Mouse (Mus musculus) cerebral cortex, adult 2 months (tissue): ENCODE measurements around the gene Mitf.

Source experiments
- WGBS: fragments of 180-500 bp; shearing (Covaris S2); methylation state at CpG from one replicate; pipeline ENCODE4 v1.1.7; 2018; 5-methylcytosine and 5-hydroxymethylcytosine counted together

Mitf gene

GRCm38 (mm10) chr6:97821811-97822210 lies 15.0 kb downstream of the Mitf start:
- 91% methylated on average over 7 of the region's 7 CpGs for WGBS

GRCm38 (mm10) chr6:97826642-97827275 lies 19.9 kb downstream of the Mitf start:
- WGBS = 87% methylated on average over 7 of the region's 7 CpGs

GRCm38 (mm10) chr6:97828021-97828420 lies 21.2 kb downstream of the Mitf start:
- WGBS = 70% methylated on average over 3 of the region's 3 CpGs

GRCm38 (mm10) chr6:97828822-97829719 lies 22.2 kb downstream of the Mitf start:
- WGBS = 42% methylated on average over 13 of the region's 13 CpGs

- 95% methylated on average over 4 of the region's 4 CpGs for WGBS
These were observed 25.6 kb downstream of the Mitf start for GRCm38 (mm10) chr6:97832501-97832900.

- 76% methylated on average over 7 of the region's 7 CpGs for WGBS
These were observed 29.3 kb downstream of the Mitf start for GRCm38 (mm10) chr6:97836176-97836575.

- 76% methylated on average over 3 of the region's 3 CpGs for WGBS
These were observed 37.3 kb downstream of the Mitf start for GRCm38 (mm10) chr6:97844112-97844511.

- 52% methylated on average over 9 of the region's 9 CpGs for WGBS
These were observed 41.5 kb downstream of the Mitf start for GRCm38 (mm10) chr6:97848191-97848857.

GRCm38 (mm10) chr6:97854236-97854635 lies 47.4 kb downstream of the Mitf start:
- 87% methylated on average over 2 of the region's 2 CpGs for WGBS

- 46% methylated on average over 8 of the region's 8 CpGs for WGBS
These were observed 48.7 kb downstream of the Mitf start for GRCm38 (mm10) chr6:97855420-97856170.

- WGBS = 76% methylated on average over 8 of the region's 8 CpGs
These were observed 49.6 kb downstream of the Mitf start for GRCm38 (mm10) chr6:97856502-97856901.

- 59% methylated on average over 3 of the region's 3 CpGs for WGBS
These were observed 50.8 kb downstream of the Mitf start for GRCm38 (mm10) chr6:97857690-97858089.

- WGBS = 86% methylated on average over 7 of the region's 7 CpGs
These were observed 59.7 kb downstream of the Mitf start for GRCm38 (mm10) chr6:97866575-97866974.

GRCm38 (mm10) chr6:97868005-97868404 lies 61.2 kb downstream of the Mitf start:
- 89% methylated on average over 1 of the region's 1 CpGs for WGBS

- 84% methylated on average over 4 of the region's 4 CpGs for WGBS
These were observed 63.1 kb downstream of the Mitf start for GRCm38 (mm10) chr6:97869953-97870352.

- WGBS = 87% methylated on average over 4 of the region's 4 CpGs
These were observed 64.6 kb downstream of the Mitf start for GRCm38 (mm10) chr6:97871296-97872030.

GRCm38 (mm10) chr6:97873102-97873501 lies 66.2 kb downstream of the Mitf start:
- WGBS = 93% methylated on average over 2 of the region's 2 CpGs

- WGBS = 81% methylated on average over 2 of the region's 2 CpGs
These were observed 70.1 kb downstream of the Mitf start for GRCm38 (mm10) chr6:97876990-97877389.

GRCm38 (mm10) chr6:97877492-97877891 lies 70.6 kb downstream of the Mitf start:
- WGBS = 67% methylated on average over 6 of the region's 6 CpGs

GRCm38 (mm10) chr6:97880363-97880762 lies 73.5 kb downstream of the Mitf start:
- WGBS = 80% methylated on average over 5 of the region's 5 CpGs

GRCm38 (mm10) chr6:97881935-97882334 lies 75.1 kb downstream of the Mitf start:
- 69% methylated on average over 3 of the region's 3 CpGs for WGBS
